Mouse (Mus musculus) mature B cell (primary cell): Measurements from ENCODE around the gene Prr29.

ENCODE experiments used
- in situ Hi-C: fragments of 300-500 bp; cut with MboI; formaldehyde crosslinking; loops from 2 replicates; pipeline ENCODE4 v1.14.3; 2019

Gene Prr29

DNA sequence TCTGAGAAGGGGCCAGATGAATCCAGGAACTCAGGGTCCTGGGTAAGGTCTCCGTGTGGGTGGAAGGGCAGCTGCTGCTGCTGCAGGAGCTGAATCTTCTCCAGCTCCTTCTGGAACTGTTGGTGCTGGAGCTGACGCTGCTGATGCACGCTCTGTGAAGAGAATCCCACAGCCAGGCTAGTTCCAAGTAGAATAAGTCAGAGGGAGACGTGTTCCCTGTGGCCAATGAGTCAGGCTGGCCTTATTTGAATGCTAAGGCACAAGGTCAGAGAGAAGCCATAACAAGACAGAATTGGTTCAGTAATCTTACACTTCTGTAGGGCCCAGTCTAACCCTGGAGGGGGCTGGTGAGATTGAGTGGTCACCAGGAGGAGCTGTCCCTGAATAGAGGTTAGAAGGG lies 44.7 kb downstream of the Prr29 start:
- in situ Hi-C loops, result no loop called here

GRCm38 (mm10) chr11:106410507-106410906 lies 45.2 kb downstream of the Prr29 start:
- in situ Hi-C loops, result no loop called here

DNA sequence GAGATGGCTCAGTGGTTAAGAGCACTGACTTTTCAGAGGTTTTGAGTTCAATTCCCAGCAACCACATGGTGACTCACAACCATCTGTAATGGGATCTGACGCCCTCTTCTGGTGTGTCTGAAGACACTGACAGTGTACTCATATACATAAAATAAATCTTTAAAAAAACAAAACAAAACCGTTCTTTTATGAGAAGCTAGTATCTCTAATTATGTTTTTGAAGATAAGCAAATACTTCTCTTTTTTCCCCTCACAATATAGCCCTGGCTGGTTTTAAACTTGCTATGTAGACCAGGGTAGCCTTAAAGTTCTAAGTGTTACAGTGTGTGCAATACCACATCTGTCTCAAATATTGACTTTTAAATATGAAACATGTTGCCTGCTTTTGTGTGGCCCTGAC lies 45.9 kb downstream of the Prr29 start:
- in situ Hi-C loops, result no loop called here

GRCm38 (mm10) chr11:106412641-106413360 lies 47.5 kb downstream of the Prr29 start:
- in situ Hi-C loops, result no loop called here

GRCm38 (mm10) chr11:106416331-106416730 lies 51.1 kb downstream of the Prr29 start:
- in situ Hi-C loops, result loop anchor here (5.0 kb wide), 2 partner anchors 76 to 211 kb away; no protein-coding TSS in a partner anchor

DNA sequence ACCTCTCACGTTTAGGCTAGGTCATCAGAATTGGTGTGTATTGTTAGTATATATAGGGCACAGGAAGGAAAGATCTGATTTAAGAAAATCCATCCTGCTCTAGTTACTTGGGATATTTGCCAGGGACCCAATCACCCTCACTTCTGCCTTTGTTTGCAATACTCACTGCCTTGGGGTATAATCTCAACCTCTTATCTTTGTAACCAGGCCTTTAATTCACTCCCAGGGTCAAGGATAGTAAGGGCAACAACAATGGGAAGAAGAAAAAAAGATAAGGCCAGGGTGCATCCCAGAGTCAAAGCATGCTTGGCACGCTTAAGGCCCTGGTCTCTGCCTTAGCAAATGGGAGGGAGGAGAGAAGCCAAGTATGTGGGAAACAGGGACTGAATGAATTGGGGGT lies 52.6 kb downstream of the Prr29 start:
- in situ Hi-C loops, result loop anchor here (5.0 kb wide), 2 partner anchors 74 to 209 kb away; no protein-coding TSS in a partner anchor

DNA sequence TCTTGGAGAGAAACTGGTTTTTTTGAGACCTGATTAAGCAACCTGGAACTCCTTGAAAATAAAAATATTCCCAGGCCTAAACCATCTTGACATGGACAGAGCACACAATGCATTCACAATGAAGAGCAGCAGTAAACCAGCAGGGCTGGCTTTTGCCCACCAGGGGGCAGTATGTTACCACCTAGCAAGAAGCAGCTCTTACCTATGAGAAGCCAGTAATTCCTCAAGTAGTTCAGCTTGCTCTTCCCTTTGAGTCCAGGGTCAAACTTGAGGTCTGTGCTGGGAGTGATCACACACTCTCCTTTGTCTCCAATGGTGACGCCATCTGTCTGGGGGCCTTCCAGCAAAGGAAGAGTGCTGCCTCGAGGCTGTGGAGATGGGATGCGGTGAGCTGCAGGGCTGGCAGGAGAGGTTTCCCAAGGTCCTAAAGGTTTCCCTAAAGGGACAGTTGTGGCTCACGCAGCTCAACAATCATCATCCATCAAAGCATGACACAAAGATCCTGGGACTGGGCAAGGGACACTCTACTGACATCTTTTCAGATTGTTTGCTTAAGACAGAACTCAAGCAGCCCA lies 53.4 kb downstream of the Prr29 start:
- in situ Hi-C loops, result loop anchor here (5.0 kb wide), 2 partner anchors 74 to 209 kb away; no protein-coding TSS in a partner anchor

DNA sequence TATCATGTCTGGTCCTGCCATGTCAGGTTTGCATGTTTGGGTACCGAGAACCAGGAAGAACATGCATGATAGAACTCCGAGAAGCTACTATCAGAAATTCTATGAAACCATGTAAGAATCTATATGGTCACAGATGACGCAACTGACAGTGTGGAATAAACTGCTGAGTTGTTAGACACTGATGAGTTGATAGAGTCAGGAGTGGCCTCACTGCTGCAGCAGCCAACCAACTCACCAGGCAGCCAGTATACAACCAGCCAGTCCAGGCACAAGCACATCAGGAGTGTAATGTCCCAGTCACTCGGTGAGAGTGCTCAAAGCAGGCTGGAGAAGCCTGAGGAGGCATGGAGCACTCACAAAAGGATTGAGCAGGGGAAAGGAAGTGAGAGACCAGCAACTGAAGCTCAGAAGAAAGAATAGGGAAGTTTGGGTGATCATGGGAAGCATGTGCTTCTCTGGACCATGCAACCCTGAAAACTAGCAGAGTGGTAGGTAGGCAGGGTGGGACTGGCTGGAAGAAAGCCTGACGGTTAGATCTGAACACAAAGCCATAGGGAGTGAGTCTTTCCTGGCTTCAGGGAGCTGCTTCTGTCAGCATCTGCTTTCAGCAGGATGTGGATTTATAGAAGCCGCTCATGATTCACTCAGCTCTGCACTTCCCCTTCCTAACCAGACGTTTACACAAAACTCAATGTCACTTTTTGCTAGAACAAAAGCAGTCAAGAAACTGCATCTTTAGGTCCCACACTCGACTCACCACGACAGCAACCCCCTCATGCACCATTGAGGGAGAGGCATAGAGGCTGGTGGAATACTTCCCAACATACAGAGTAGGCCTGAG lies 54.2 kb downstream of the Prr29 start:
- in situ Hi-C loops, result loop anchor here (5.0 kb wide), 2 partner anchors 73 to 208 kb away; no protein-coding TSS in a partner anchor

- in situ Hi-C loops, result no loop called here
Measured at GRCm38 (mm10) chr11:106425201-106425600, 59.9 kb downstream of the Prr29 start.

DNA sequence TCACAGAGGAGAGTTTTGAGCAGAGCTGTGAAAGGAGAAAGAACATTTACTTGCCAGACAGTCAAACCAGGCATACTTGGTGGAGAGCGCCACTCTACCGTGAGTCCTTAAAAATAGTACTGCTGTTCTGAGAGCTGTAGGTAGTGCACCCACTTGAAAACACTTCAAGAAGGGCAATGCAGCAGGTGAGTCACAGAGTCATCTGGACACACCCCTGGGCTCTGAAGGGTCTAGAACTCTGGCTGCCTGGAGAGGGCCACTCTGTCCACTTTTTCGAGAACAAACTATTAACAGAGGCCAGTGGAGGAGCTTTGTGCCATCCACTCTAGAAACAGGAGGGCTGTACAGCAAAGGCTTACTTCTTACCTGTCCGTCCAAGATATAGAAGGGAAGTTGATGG lies 61.2 kb downstream of the Prr29 start:
- in situ Hi-C loops, result no loop called here
